10 mouse cellular contexts compared by ENCODE assay signal in the genomic region with DNA sequence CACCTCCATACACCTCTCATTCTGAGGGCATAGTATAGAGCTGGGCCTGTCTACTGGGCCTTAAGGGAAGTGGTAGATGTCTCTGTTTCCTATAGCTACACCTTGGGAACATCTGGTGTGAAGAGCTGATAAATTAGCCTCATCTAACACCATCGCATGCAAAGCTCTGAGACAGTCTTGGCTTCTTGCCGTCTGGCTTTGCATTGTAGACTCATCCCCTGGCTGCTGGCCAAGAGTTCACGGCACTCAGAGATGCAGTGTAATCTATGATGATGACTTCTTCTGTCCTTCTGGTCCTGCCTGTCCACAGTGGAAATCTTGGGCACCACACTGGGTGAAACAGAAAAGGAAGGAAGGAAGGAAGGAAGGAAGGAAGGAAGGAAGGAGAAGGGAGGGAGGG.
DNase-seq lines count a peak whose midpoint lies in the region; ATAC-seq and TF ChIP-seq lines count a peak whose summit lies in the region.
"Had no signal": no experiment of that assay in that cellular context is flagged by ENCODE, and none has a peak within 500 bp of the region (broad histone marks: within the 10 kb centered on the region; RNA-seq: fewer than 3 reads in every experiment).

No protein-coding gene starts in this region.

- no peak for ATAC-seq in intestine, embryonic 14.5 days (replicated peaks; ENCODE audit: low FRiP score, low TSS enrichment, low read depth)
- no peak for ATAC-seq in intestine, embryonic 16.5 days
- ATAC-seq in stomach, postnatal 0 days (ENCODE audit: low FRiP score, low TSS enrichment), result 0 out of 2 replicates have a peak, but pooled peaks have one; percentile 12

- peak; percentile 53 for DNase-seq in intestine, embryonic 14.5 days (ENCODE audit: low spot score)
- DNase-seq in right cerebral cortex, postnatal 10 days (ENCODE audit: low spot score in 2 of 2), result peak; percentile 25 to 28
- DNase-seq in right cerebral cortex, postnatal 25 days, result no peak
- DNase-seq in adrenal gland, postnatal 14 days, result peak; percentile 55
- DNase-seq in stomach, postnatal 0 days (ENCODE audit: low spot score), result no peak
- no peak for DNase-seq in lung, postnatal 25 days (ENCODE audit: low spot score)
- DNase-seq: gastrocnemius, postnatal 14 days; thymus, adult 2 months had no signal

- no peaks in the 10 kb centered on the region for H3K27me3 ChIP-seq in intestine, embryonic 14.5 days (replicated peaks; ENCODE audit: control insufficient read depth, insufficient read depth, low read length)
- no peaks in the 10 kb centered on the region for H3K27me3 ChIP-seq in intestine, embryonic 16.5 days (replicated peaks; ENCODE audit: control insufficient read depth, insufficient read depth, low read length)
- H3K27me3 ChIP-seq in stomach, postnatal 0 days (ENCODE audit: control insufficient read depth, insufficient read depth, low read length), result no peaks in the 10 kb centered on the region

- H3K9me3 ChIP-seq in intestine, embryonic 14.5 days (ENCODE audit: control insufficient read depth, low read length), result 0 out of 2 replicates have a peak, but pooled peaks cover 3% of the 10 kb centered on the region
- H3K9me3 ChIP-seq in intestine, embryonic 16.5 days (ENCODE audit: control insufficient read depth, low read length), result no peaks in the 10 kb centered on the region
- no peaks in the 10 kb centered on the region for H3K9me3 ChIP-seq in stomach, postnatal 0 days (ENCODE audit: control insufficient read depth, low read length)
- H3K9me3 ChIP-seq: limb, embryonic 10.5 days had no signal

- no peak for TF ChIP-seq EP300 in stomach, postnatal 0 days (optimal IDR thresholded peaks at IDR 0.05)

- H3K27ac ChIP-seq in intestine, embryonic 14.5 days (ENCODE audit: low read depth), result no peak overlapping the region
- no peak overlapping the region for H3K27ac ChIP-seq in intestine, embryonic 16.5 days (ENCODE audit: low read length)
- no peak overlapping the region for H3K27ac ChIP-seq in stomach, postnatal 0 days (replicated peaks)
- H3K27ac ChIP-seq: limb, embryonic 10.5 days had no signal

- no peak for TF ChIP-seq CTCF in stomach, postnatal 0 days (IDR thresholded peaks at IDR 0.05; ENCODE audit: low read depth)

- H3K4me2 ChIP-seq in intestine, embryonic 14.5 days (ENCODE audit: low read length), result no peak overlapping the region
- no peak overlapping the region for H3K4me2 ChIP-seq in intestine, embryonic 16.5 days (ENCODE audit: low read depth, low read length)
- no peak overlapping the region for H3K4me2 ChIP-seq in stomach, postnatal 0 days (replicated peaks; ENCODE audit: low read depth)

- H3K9ac ChIP-seq in intestine, embryonic 14.5 days (ENCODE audit: low read length), result no peak overlapping the region
- H3K9ac ChIP-seq in intestine, embryonic 16.5 days (ENCODE audit: low read depth, low read length), result no peak overlapping the region
- H3K9ac ChIP-seq in stomach, postnatal 0 days (ENCODE audit: low read length), result no peak overlapping the region

- no peaks in the 10 kb centered on the region for H3K4me1 ChIP-seq in intestine, embryonic 14.5 days (replicated peaks; ENCODE audit: control insufficient read depth, insufficient read depth, low read length)
- no peaks in the 10 kb centered on the region for H3K4me1 ChIP-seq in intestine, embryonic 16.5 days (ENCODE audit: control insufficient read depth, insufficient read depth, low read length)
- no peaks in the 10 kb centered on the region for H3K4me1 ChIP-seq in stomach, postnatal 0 days (replicated peaks; ENCODE audit: control insufficient read depth, insufficient read depth)

- H3K4me3 ChIP-seq in intestine, embryonic 14.5 days (ENCODE audit: low read depth, low read length), result no peak overlapping the region
- no peak overlapping the region for H3K4me3 ChIP-seq in intestine, embryonic 16.5 days (ENCODE audit: low read length)
- no peak overlapping the region for H3K4me3 ChIP-seq in stomach, postnatal 0 days (ENCODE audit: low read depth, low read length)
- H3K4me3 ChIP-seq: limb, embryonic 10.5 days had no signal

- no peaks in the 10 kb centered on the region for H3K36me3 ChIP-seq in intestine, embryonic 14.5 days (ENCODE audit: control insufficient read depth, insufficient read depth, low read length)
- no peaks in the 10 kb centered on the region for H3K36me3 ChIP-seq in intestine, embryonic 16.5 days (ENCODE audit: control insufficient read depth, insufficient read depth, low read length)
- H3K36me3 ChIP-seq in stomach, postnatal 0 days (ENCODE audit: control insufficient read depth, insufficient read depth, low read length), result no peaks in the 10 kb centered on the region
- H3K36me3 ChIP-seq: limb, embryonic 10.5 days had no signal

- 29% methylated on average over 3 of the region's 3 CpGs for WGBS in intestine, embryonic 14.5 days
- WGBS in intestine, embryonic 16.5 days, result 51% methylated on average over 3 of the region's 3 CpGs
- 64% methylated on average over 3 of the region's 3 CpGs for WGBS in stomach, postnatal 0 days

Comparison
In these comparisons a context has a peak if more than half of its experiments do, and no peak if none do; other contexts are left out.
1. DNase-seq: peak in intestine, embryonic 14.5 days (single experiment), right cerebral cortex, postnatal 10 days (2 of 2) and adrenal gland, postnatal 14 days (single experiment); none in right cerebral cortex, postnatal 25 days (single experiment), stomach, postnatal 0 days (single experiment) and lung, postnatal 25 days (single experiment).